Mouse (Mus musculus) adrenal gland, postnatal 36 days (tissue): ENCODE data around the gene Defb10. TPM values are rescaled to one million over a fixed set of nuclear protein-coding genes. Genes with fewer than 3 reads are reported as not detected.
"Not testable (repeated sequence)": the region's sequence is repeated elsewhere in the genome, so short reads cannot be mapped to it uniquely, and the experiment has no call there.

ENCODE experiments used
- DNase-seq, 2 experiments: peaks; one replicate each; pipeline ENCODE4 v3.0.0; 2021; ENCODE audit warnings: mixed read lengths in 1 of 2
- long read RNA-seq, 2 experiments: library from polyadenylated mRNA; stranded (forward); transcript quantifications; one replicate each; pipeline ENCODE4 v2.0.0; 2021; ENCODE audit warnings: borderline sequencing depth in 2 of 2
- total RNA-seq, 2 experiments: library from RNA; stranded (reverse); gene quantifications; 2 replicates each; pipeline ENCODE4 v1.2.3; 2021

Gene Defb10
- total RNA-seq = not detected
- long read RNA-seq, experiment 1 = 0 reads
- long read RNA-seq, experiment 2 = 0 reads

DNA sequence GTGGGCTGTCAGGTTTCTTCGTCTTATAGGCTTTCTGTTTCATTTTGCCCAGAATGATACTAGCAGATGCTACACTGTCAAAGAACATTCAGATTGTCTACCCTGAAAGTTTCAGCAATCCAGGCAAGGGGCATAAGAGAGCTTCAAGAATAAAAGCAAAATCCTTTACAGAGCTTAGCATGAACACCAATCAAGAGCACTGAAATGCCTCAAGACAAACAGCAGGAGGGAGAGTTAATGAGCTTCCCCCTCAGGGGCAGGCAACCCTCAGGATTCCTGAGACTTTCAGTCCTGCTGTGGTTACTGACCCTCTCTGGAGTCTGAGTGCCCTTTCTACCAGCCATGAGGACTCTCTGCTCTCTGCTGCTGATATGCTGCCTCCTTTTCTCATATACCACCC is at the start of gene Defb10:
Gene Defb10, plus strand, starts transcription at position 316 of the 400 bp plus-strand sequence.
- DNase-seq = not testable (repeated sequence)

DNA sequence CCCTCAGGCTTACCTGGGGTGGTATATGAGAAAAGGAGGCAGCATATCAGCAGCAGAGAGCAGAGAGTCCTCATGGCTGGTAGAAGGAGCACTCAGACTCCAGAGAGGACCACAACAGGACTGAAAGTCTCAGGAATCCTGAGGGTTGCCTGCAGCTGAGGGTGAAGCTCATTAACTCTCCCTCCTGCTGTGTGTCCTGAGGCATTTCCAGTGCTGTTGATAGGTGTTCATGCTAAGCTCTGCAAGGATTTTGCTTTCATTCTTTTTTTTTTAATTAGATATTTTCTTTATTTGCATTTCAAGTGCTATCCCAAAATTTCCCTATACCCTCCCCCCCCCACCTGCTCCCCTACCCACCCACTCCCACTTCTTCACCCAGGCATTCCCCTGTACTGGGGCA is 26.6 kb downstream of the Defb10 start, which contains the start of gene Defb9:
Gene Defb9, minus strand, starts transcription at position 101 of the 400 bp plus-strand sequence.
- DNase-seq = not testable (repeated sequence)

DNA sequence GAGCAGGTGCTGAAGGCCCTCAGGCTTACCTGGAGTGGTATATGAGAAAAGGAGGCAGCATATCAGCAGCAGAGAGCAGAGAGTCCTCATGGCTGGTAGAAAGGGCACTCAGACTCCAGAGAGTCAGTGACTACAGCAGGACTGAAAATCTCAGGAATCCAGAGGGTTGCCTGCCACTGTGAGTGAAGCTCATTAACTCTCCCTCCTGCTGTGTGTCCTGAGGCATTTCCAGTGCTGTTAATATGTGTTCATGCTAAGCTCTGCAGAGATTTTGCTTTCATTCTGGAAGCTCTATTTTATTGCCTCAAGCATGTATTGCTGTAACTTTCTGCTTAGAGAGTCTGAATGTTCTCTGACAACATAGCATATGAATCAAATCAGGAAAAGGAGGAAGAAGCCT is 47.6 kb downstream of the Defb10 start, which contains the start of gene Defb11:
Gene Defb11, minus strand, starts transcription at position 123 of the 400 bp plus-strand sequence.
- DNase-seq = not testable (repeated sequence)

Other genes with a start within 250 kb of the Defb10 start
- not detected for gene Defa26, start 240.7 kb upstream of the Defb10 start, total RNA-seq
- gene Defa17, start 203.1 kb upstream of the Defb10 start, total RNA-seq = not detected
- gene Defa34, start 193.1 kb upstream of the Defb10 start, total RNA-seq = not detected
- gene AY761184, start 155.3 kb upstream of the Defb10 start, total RNA-seq = not detected
- not detected for gene Defa24, start 124.4 kb upstream of the Defb10 start, total RNA-seq
- gene Defb50, start 35.4 kb upstream of the Defb10 start, total RNA-seq = not detected
- gene Defb2, start 19.0 kb upstream of the Defb10 start, total RNA-seq = not detected
- not detected for gene Defb9, start 26.5 kb downstream of the Defb10 start, total RNA-seq
- gene Defb11, start 47.5 kb downstream of the Defb10 start, total RNA-seq = not detected
- not detected for gene Defb15, start 73.8 kb downstream of the Defb10 start, total RNA-seq
- not detected for gene Defb35, start 79.5 kb downstream of the Defb10 start, total RNA-seq
- not detected for gene Defb13, start 87.9 kb downstream of the Defb10 start, total RNA-seq
- not detected for gene Fam90a1a, start 99.8 kb downstream of the Defb10 start, total RNA-seq
- not detected for gene Ccdc70, start 110.9 kb downstream of the Defb10 start, total RNA-seq
- 1 to 10 TPM in 1 of 2 experiments, under 1 TPM in 1; 0.76 to 1.4 TPM for gene Atp7b, start 201.4 kb downstream of the Defb10 start, total RNA-seq
- 10 to 100 TPM; 40.6 to 43.2 TPM for gene Alg11, start 201.8 kb downstream of the Defb10 start, total RNA-seq